ENCODE assay signal across 30 mouse cellular contexts in genomic region chr7:70213970-70214520, GRCm38 (mm10).
DNase-seq lines count a peak whose midpoint lies in the region; TF ChIP-seq lines count a peak whose summit lies in the region.
"Had no signal": no experiment of that assay in that cellular context is flagged by ENCODE, and none has a peak within 500 bp of the region (broad histone marks: within the 10 kb centered on the region; RNA-seq: fewer than 3 reads in every experiment).

No protein-coding gene starts in this region.

- TF ChIP-seq POLR2A in myocyte (IDR thresholded peaks at IDR 0.05; ENCODE audit: insufficient read length, low read depth) = no peak

- H3K27me3 ChIP-seq in C2C12 (ENCODE audit: control insufficient read depth, insufficient read depth, insufficient read length) = no peaks in the 10 kb centered on the region
- no peaks in the 10 kb centered on the region for H3K27me3 ChIP-seq in myocyte (ENCODE audit: control insufficient read depth, insufficient read depth, insufficient read length)
- H3K27me3 ChIP-seq: CH12.LX; embryonic facial prominence, embryonic 15.5 days; forebrain, embryonic 12.5 days; heart, embryonic 15.5 days; limb, embryonic 12.5 days; liver, embryonic 13.5 days; neural tube, embryonic 15.5 days; stomach, embryonic 15.5 days had no signal

- no peaks in the 10 kb centered on the region for H3K79me3 ChIP-seq in C2C12 (ENCODE audit: low read depth)

- H3K36me3 ChIP-seq in C2C12 (ENCODE audit: control insufficient read depth, insufficient read depth) (no peaks in the 10 kb centered on the region), myocyte (ENCODE audit: control insufficient read depth, insufficient read depth) (no peaks in the 10 kb centered on the region)
- H3K36me3 ChIP-seq: embryonic facial prominence, embryonic 15.5 days; forebrain, embryonic 12.5 days; heart, embryonic 10.5 days; heart, embryonic 15.5 days; limb, embryonic 12.5 days; liver, embryonic 13.5 days; neural tube, embryonic 15.5 days; stomach, embryonic 15.5 days had no signal

- no peak overlapping the region for H3K4me2 ChIP-seq in myocyte (ENCODE audit: low read depth)
- H3K4me2 ChIP-seq: embryonic facial prominence, embryonic 15.5 days; forebrain, embryonic 12.5 days; heart, embryonic 15.5 days; limb, embryonic 12.5 days; liver, embryonic 13.5 days; neural tube, embryonic 15.5 days; stomach, embryonic 15.5 days had no signal

- DNase-seq in kidney, postnatal 14 days = peak; percentile 14
- no peak for DNase-seq in kidney, adult 8-10 months
- DNase-seq in NIH3T3 (ENCODE audit: low read depth) = peak; percentile 75
- no peak for DNase-seq in testis, postnatal 14 days (ENCODE audit: low spot score)
- no peak for DNase-seq in frontal cortex, postnatal 14 days (ENCODE audit: low spot score in 2 of 2)
- DNase-seq: adrenal gland, adult 2 months; adrenal gland, postnatal 36 days; B cell, adult 2 months; cerebellum, adult 18-20 months; cerebellum, postnatal 10 days; forebrain, postnatal 0 days; gastrocnemius, postnatal 14 days; kidney, adult 9 months; liver, embryonic 13.5 days; lung, adult 18-20 months; midbrain, embryonic 14.5 days; retina, postnatal 1 day; right cerebral cortex, postnatal 14 days; thymus, adult 2 months; thymus, postnatal 36 days had no signal

- no peak overlapping the region for H3K4me3 ChIP-seq in C2C12 (ENCODE audit: insufficient read depth, poor library complexity, severe bottlenecking)
- H3K4me3 ChIP-seq in myocyte = no peak overlapping the region
- H3K4me3 ChIP-seq: embryonic facial prominence, embryonic 15.5 days; forebrain, embryonic 12.5 days; heart, embryonic 10.5 days; heart, embryonic 15.5 days; limb, embryonic 12.5 days; liver, embryonic 13.5 days; neural tube, embryonic 15.5 days; stomach, embryonic 15.5 days had no signal

- H3ac ChIP-seq in C2C12 (ENCODE audit: control insufficient read depth, insufficient read length, low read depth) (no peak overlapping the region), myocyte (ENCODE audit: control insufficient read depth, insufficient read length) (no peak overlapping the region)

- H3K79me2 ChIP-seq in C2C12 (ENCODE audit: control insufficient read depth, insufficient read depth) (no peaks in the 10 kb centered on the region), myocyte (ENCODE audit: control insufficient read depth, insufficient read depth) (no peaks in the 10 kb centered on the region)

- TF ChIP-seq CTCF in C2C12 (IDR thresholded peaks at IDR 0.05; ENCODE audit: control insufficient read depth, insufficient read depth, insufficient read length) = no peak

TF ChIP-seq in C2C12, 6 proteins besides CTCF, POLR2A, EP300 and RAD21:
- TF ChIP-seq USF1 (IDR thresholded peaks at IDR 0.05; ENCODE audit: low read depth) (no peak), MYOD1 (IDR thresholded peaks at IDR 0.05; ENCODE audit: control insufficient read depth, insufficient read length, low read depth) (peak; percentile 77), MYOG (IDR thresholded peaks at IDR 0.05; ENCODE audit: control insufficient read depth, extremely low read depth, insufficient read length) (no peak), CEBPB (IDR thresholded peaks at IDR 0.05; ENCODE audit: low read depth) (no peak), MAX (IDR thresholded peaks at IDR 0.05) (no peak)

TF ChIP-seq in myocyte, 11 proteins besides CTCF, POLR2A, EP300 and RAD21:
- TF ChIP-seq USF1 (IDR thresholded peaks at IDR 0.05; ENCODE audit: low read depth) (no peak), MYOG (IDR thresholded peaks at IDR 0.05; ENCODE audit: control insufficient read depth in 1 of 3, insufficient read depth in 1 of 3, insufficient read length in 2 of 3, low read depth in 2 of 3) (peak in 2 of 3 experiments; percentile 63 to 94), MAX (IDR thresholded peaks at IDR 0.05; ENCODE audit: low read depth) (no peak), TCF12 (IDR thresholded peaks at IDR 0.05; ENCODE audit: insufficient read depth, poor library complexity, severe bottlenecking) (peak; percentile 23), REST (IDR thresholded peaks at IDR 0.05; ENCODE audit: insufficient read depth, insufficient read length) (no peak), SRF (IDR thresholded peaks at IDR 0.05; ENCODE audit: control insufficient read depth, insufficient read length, low read depth) (no peak), POLR2AphosphoS2 (IDR thresholded peaks at IDR 0.05; ENCODE audit: insufficient read length, low read depth) (no peak), CEBPB (IDR thresholded peaks at IDR 0.05; ENCODE audit: insufficient read depth, poor library complexity, severe bottlenecking) (no peak), E2F4 (IDR thresholded peaks at IDR 0.05; ENCODE audit: insufficient read depth) (no peak), TCF3 (IDR thresholded peaks at IDR 0.05; ENCODE audit: insufficient read length, low read depth) (no peak), MYOD1 (IDR thresholded peaks at IDR 0.05; ENCODE audit: control insufficient read depth in 1 of 3, insufficient read length in 2 of 3, low read depth in 2 of 3) (peak; percentile 32 to 81 (median 73))

Comparison
In these comparisons a context has a peak if more than half of its experiments do, and no peak if none do; other contexts are left out.
1. DNase-seq: peak in kidney, postnatal 14 days (single experiment) and NIH3T3 (single experiment); none in kidney, adult 8-10 months (0 of 2), testis, postnatal 14 days (single experiment) and frontal cortex, postnatal 14 days (0 of 2).